Mouse (Mus musculus): ENCODE data around the gene Ripply1. TPM values are rescaled to one million over a fixed set of nuclear protein-coding genes. Genes with fewer than 3 reads are reported as not detected.
"Not testable (repeated sequence)": the region's sequence is repeated elsewhere in the genome, so short reads cannot be mapped to it uniquely, and the experiment has no call there.

The Ripply1 gene
- polyA plus RNA-seq, 1 experiment from 2014 or later: not detected

GRCm38 (mm10) chrX:139781563-139781962 lies 590 bp downstream of the Ripply1 start:
- DNase-seq (ENCODE audit: low spot score): no peak

- no peak for DNase-seq (ENCODE audit: low spot score)
Measured at GRCm38 (mm10) chrX:139780988-139781387, 1.2 kb downstream of the Ripply1 start.

- no peak for DNase-seq (ENCODE audit: low spot score)
Measured at GRCm38 (mm10) chrX:139779401-139779800, 2.8 kb downstream of the Ripply1 start.

GRCm38 (mm10) chrX:139778886-139779285 lies 3.3 kb downstream of the Ripply1 start:
- no peak for DNase-seq (ENCODE audit: low spot score)

- no peak for DNase-seq (ENCODE audit: low spot score)
Measured at GRCm38 (mm10) chrX:139777357-139777756, 4.8 kb downstream of the Ripply1 start.

GRCm38 (mm10) chrX:139775084-139775612 lies 7.0 kb downstream of the Ripply1 start:
- no peak for DNase-seq (ENCODE audit: low spot score)

- peak; percentile 47 for DNase-seq (ENCODE audit: low spot score)
Measured at GRCm38 (mm10) chrX:139774309-139775083, 7.7 kb downstream of the Ripply1 start.

GRCm38 (mm10) chrX:139769975-139770637 lies 12.0 kb downstream of the Ripply1 start:
- DNase-seq (ENCODE audit: low spot score): no peak

GRCm38 (mm10) chrX:139762546-139762945 lies 19.6 kb downstream of the Ripply1 start:
- peak; percentile 23 for DNase-seq (ENCODE audit: low spot score)

- not testable (repeated sequence) for DNase-seq (ENCODE audit: low spot score)
Measured at GRCm38 (mm10) chrX:139758634-139759033, 23.5 kb downstream of the Ripply1 start.

GRCm38 (mm10) chrX:139751855-139752254 lies 30.3 kb downstream of the Ripply1 start:
- peak; percentile 32 for DNase-seq (ENCODE audit: low spot score)

GRCm38 (mm10) chrX:139737066-139737465 lies 45.1 kb downstream of the Ripply1 start:
- no peak for DNase-seq (ENCODE audit: low spot score)

GRCm38 (mm10) chrX:139730541-139730940 lies 51.6 kb downstream of the Ripply1 start:
- DNase-seq (ENCODE audit: low spot score): no peak

Other genes starting within 250 kb of the Ripply1 start
- gene Rnf128, start 219.0 kb downstream of the Ripply1 start, polyA plus RNA-seq (2015; fragmentation: Nextera tagmentation; extraction: Ambion mirVana): 10.9 and 11.3 TPM in 2 replicates
- gene Tbc1d8b, start 97.4 kb downstream of the Ripply1 start, polyA plus RNA-seq (2015; fragmentation: Nextera tagmentation; extraction: Ambion mirVana): 1.4 and 1.5 TPM in 2 replicates
- 0.22 and 0.26 TPM in 2 replicates for gene Gm15013, start 67.9 kb downstream of the Ripply1 start, polyA plus RNA-seq (2015; fragmentation: Nextera tagmentation; extraction: Ambion mirVana)
- gene Cldn2, start 18.5 kb upstream of the Ripply1 start, polyA plus RNA-seq (2015; fragmentation: Nextera tagmentation; extraction: Ambion mirVana): 0.53 and 0.71 TPM in 2 replicates
- gene Morc4, start 89.3 kb upstream of the Ripply1 start, polyA plus RNA-seq (2015; fragmentation: Nextera tagmentation; extraction: Ambion mirVana): 3.5 and 4.5 TPM in 2 replicates
- 3.2 and 4.0 TPM in 2 replicates for gene Rbm41, start 216.2 kb upstream of the Ripply1 start, polyA plus RNA-seq (2015; fragmentation: Nextera tagmentation; extraction: Ambion mirVana)